Mouse (Mus musculus) ES-E14 (cell line): ENCODE measurements at regions not wholly inside any gene's neighbourhood (a gene's known extent, or its start where the extent isn't known, plus 50 kb on each side); places are given as distances from the start of the nearest gene placed in this dataset.

Experiments
- DNase-seq: peaks from one replicate; pipeline ENCODE4 v3.0.0-alpha.2; 2013; ENCODE audit warnings: low read depth, low spot score
- H3K27ac ChIP-seq: 2 replicates; pipeline ENCODE4 v1.5.1; 2012; ENCODE audit warnings: low read depth, mild to moderate bottlenecking, low read length, moderate library complexity, mixed read lengths; ENCODE audit not compliant: poor library complexity, insufficient read depth, severe bottlenecking
- H3K36me3 ChIP-seq: 2 replicates; pipeline ENCODE4 v1.6.1; 2012; ENCODE audit warnings: mild to moderate bottlenecking, low read length, moderate library complexity, mixed read lengths; ENCODE audit not compliant: control insufficient read depth, poor library complexity, insufficient read depth, severe bottlenecking
- H3K4me1 ChIP-seq, 2 experiments: fragments of 150-350 bp in 1 of 2; sonication (generic) in 1 of 2; 2 replicates each; pipeline ENCODE4 v1.6.1; 2012; ENCODE audit warnings: low read length in 2 of 2, mild to moderate bottlenecking in 1 of 2, mixed read lengths in 1 of 2; ENCODE audit not compliant: control insufficient read depth in 2 of 2, insufficient read depth in 2 of 2, poor library complexity in 1 of 2
- H3K4me3 ChIP-seq, 2 experiments: fragments of 150-350 bp in 1 of 2; sonication (generic) in 1 of 2; 2 replicates each; pipeline ENCODE4 v1.5.1; 2012; ENCODE audit warnings: low read length in 2 of 2, low read depth in 1 of 2, mild to moderate bottlenecking in 1 of 2, mixed read lengths in 1 of 2; ENCODE audit not compliant: insufficient read depth in 1 of 2, poor library complexity in 1 of 2, severe bottlenecking in 1 of 2
- H3K9ac ChIP-seq: 2 replicates; pipeline ENCODE4 v1.6.1; 2012; ENCODE audit warnings: low read depth, mild to moderate bottlenecking, low read length, mixed read lengths; ENCODE audit not compliant: poor library complexity, insufficient read depth, severe bottlenecking
- H3K9me3 ChIP-seq: fragments of 150-350 bp; sonication (generic); 2 replicates; pipeline ENCODE4 v1.6.1; 2012; ENCODE audit warnings: low read depth, mild to moderate bottlenecking, low read length; ENCODE audit not compliant: control insufficient read depth, insufficient read depth
- CHD2 ChIP-seq: IDR thresholded peaks from 2 replicates; pipeline ENCODE4 v1.6.1; 2014; ENCODE audit warnings: mild to moderate bottlenecking, low read depth, low read length, inconsistent platforms
- HCFC1 ChIP-seq: IDR thresholded peaks from 2 replicates; pipeline ENCODE4 v1.6.1; 2012; ENCODE audit warnings: low read length, inconsistent platforms, borderline replicate concordance; ENCODE audit not compliant: insufficient read depth
- MAFK ChIP-seq: IDR thresholded peaks from 2 replicates; pipeline ENCODE4 v1.6.1; 2014; ENCODE audit warnings: mild to moderate bottlenecking, low read depth, low read length, inconsistent platforms; ENCODE audit not compliant: insufficient read depth
- ZC3H11A ChIP-seq: IDR thresholded peaks from 2 replicates; pipeline ENCODE4 v1.6.1; 2012; ENCODE audit warnings: low read depth, mild to moderate bottlenecking, inconsistent platforms, low read length, borderline replicate concordance
- ZNF384 ChIP-seq: IDR thresholded peaks from 2 replicates; pipeline ENCODE4 v1.6.1; 2012; ENCODE audit warnings: low read depth, low read length, inconsistent platforms
- in situ Hi-C, 2 experiments: fragments of 600-800 bp; cut with MboI; formaldehyde crosslinking; loops; one replicate each; pipeline ENCODE4 v1.15.1; 2025; ENCODE audit warnings: low sequenced_read_pairs in 2 of 2, inconsistent platforms in 1 of 2; ENCODE audit not compliant: unreplicated experiment in 2 of 2

DNA sequence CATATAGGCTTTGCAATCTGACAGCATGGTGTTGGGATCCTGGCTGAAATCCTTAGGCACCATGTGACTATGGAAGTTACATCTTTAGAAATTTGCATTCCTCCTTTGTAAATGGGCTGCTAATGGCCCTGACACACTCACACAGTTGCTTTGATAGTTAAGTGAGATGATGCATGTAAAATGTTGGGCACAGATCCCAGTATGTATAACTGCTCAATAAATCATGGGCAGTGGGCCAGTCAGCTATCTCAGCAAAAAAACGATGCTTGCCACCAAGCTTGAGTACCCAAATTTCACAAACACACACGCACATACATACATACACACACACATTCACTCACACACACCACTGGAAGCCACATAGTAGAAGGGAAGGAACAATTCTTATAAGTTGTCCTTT is 159.5 kb upstream of the Castor2 start:
- in situ Hi-C loops: no loop called here
- H3K36me3 ChIP-seq: no peaks in the 10 kb centered on the region
- H3K9ac ChIP-seq: no peak overlapping the region

DNA sequence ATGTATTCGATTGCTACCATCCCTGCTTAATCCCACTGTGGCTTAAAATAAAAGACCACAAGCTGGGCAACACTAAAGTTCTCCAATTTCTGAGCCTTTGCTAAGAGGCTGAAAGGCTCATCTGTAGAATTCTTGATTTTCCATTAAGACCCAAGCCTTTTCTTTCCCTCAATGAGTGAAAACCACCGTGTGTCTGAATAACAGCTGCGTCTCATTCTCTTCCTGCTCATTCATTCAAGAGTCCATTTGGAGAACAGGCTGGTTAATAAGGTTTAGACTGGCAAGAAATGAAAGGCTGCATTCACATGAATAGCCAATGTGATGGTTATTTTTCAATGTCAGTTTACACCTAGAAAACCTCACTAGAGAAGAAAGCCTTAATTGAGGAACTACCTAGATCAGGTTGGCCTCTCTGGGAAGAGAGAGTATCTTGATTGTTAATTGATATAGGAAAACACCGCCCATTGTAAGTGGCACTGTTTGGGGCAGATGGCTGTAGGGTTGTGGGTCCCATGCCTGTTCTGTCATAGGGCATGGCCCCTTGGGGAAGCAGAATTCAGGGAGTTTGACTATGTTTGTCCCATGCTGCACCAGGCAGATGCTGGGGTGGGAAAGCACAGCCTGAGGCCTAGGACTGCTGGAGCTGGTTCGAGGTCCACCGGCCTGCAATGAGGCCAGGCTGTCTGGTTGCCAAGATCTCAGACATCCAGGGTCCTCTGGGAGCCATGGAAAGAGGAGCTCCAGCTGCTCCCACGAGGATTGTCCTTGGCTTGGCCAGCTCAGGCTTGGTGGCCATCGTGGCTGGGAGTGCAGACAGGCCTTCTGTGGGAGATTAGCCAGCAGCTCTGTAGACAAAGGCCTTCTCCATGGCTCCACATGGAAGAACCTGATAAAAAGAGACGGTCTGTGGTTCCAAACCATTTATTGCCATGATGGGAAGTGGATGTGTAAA is 161.3 kb upstream of the Castor2 start:
- Histone ChIP-seq H3K4me3 (no peak overlapping the region), H3K9ac (no peak overlapping the region), H3K4me1 (no peaks in the 10 kb centered on the region), H3K36me3 (no peaks in the 10 kb centered on the region), H3K27ac (no peak overlapping the region), H3K9me3 (no peaks in the 10 kb centered on the region)
- no peak for TF ChIP-seq ZC3H11A
- no peak for TF ChIP-seq ZNF384
- DNase-seq: no peak
- in situ Hi-C loops: no loop called here

More for the DNA sequence above, 159.5 kb upstream of the Castor2 start:
- Histone ChIP-seq H3K27ac (no peak overlapping the region), H3K9me3 (no peaks in the 10 kb centered on the region), H3K4me3 (no peak overlapping the region), H3K4me1 (no peaks in the 10 kb centered on the region)
- DNase-seq: no peak
- TF ChIP-seq HCFC1 (no peak), CHD2 (no peak), ZC3H11A (no peak), ZNF384 (no peak), MAFK (no peak)

- no peak overlapping the region for H3K4me3 ChIP-seq
- in situ Hi-C loops: no loop called here
Observed at GRCm38 (mm10) chr5:133935451-133935850, 164.1 kb upstream of the Castor2 start.

DNA sequence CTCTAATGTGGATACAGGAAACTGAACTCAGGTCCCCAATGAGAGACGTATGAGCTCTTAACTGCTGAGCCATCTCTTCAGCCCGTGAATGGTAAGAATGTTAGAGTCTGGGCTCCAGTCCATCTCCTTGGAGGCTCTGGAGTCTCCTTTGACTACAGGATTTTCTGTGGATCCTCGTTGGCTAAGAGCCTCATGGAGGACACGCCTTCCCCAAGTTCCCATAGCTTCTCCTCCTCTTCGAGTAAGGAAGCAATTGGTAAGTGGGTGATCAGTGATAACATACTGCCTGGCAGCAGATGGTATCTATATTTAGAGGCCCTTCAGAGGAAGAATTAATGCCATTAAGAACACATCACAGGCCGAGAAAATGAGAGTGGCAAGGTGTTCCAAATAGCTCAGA is 164.5 kb upstream of the Castor2 start:
- TF ChIP-seq CHD2 (no peak), ZC3H11A (no peak), HCFC1 (no peak), ZNF384 (no peak), MAFK (no peak)
- no peaks in the 10 kb centered on the region for H3K9me3 ChIP-seq
- in situ Hi-C loops: no loop called here
- H3K4me1 ChIP-seq: no peaks in the 10 kb centered on the region
- no peak overlapping the region for H3K4me3 ChIP-seq
- DNase-seq: no peak
- H3K36me3 ChIP-seq: no peaks in the 10 kb centered on the region
- H3K27ac ChIP-seq: no peak overlapping the region
- no peak overlapping the region for H3K9ac ChIP-seq

More at GRCm38 (mm10) chr5:133935451-133935850, 164.1 kb upstream of the Castor2 start:
- no peak overlapping the region for H3K9ac ChIP-seq
- H3K36me3 ChIP-seq: no peaks in the 10 kb centered on the region
- H3K27ac ChIP-seq: no peak overlapping the region
- DNase-seq: no peak
- TF ChIP-seq ZNF384 (no peak), HCFC1 (no peak), MAFK (no peak), ZC3H11A (no peak), CHD2 (no peak)
- H3K4me1 ChIP-seq: no peaks in the 10 kb centered on the region
- no peaks in the 10 kb centered on the region for H3K9me3 ChIP-seq

GRCm38 (mm10) chr5:133930101-133930500 is 169.4 kb upstream of the Castor2 start:
- in situ Hi-C loops: no loop called here
- H3K9me3 ChIP-seq: no peaks in the 10 kb centered on the region
- DNase-seq: no peak

More at GRCm38 (mm10) chr5:133930101-133930500, 169.4 kb upstream of the Castor2 start:
- Histone ChIP-seq H3K4me3 (no peak overlapping the region), H3K4me1 (no peaks in the 10 kb centered on the region), H3K27ac (no peak overlapping the region), H3K36me3 (no peaks in the 10 kb centered on the region), H3K9ac (no peak overlapping the region)
- TF ChIP-seq ZNF384 (no peak), CHD2 (no peak), ZC3H11A (no peak), MAFK (no peak), HCFC1 (no peak)
